Mouse (Mus musculus): ENCODE measurements around the gene Psmf1.

- TF ChIP-seq CTCF (IDR thresholded peaks at IDR 0.05; ENCODE audit: low read depth) (0 out of 2 replicates have a peak, but pooled peaks have one; percentile 12), EP300 (IDR thresholded peaks at IDR 0.05; ENCODE audit: low read depth) (no peak)
These were observed 41.7 kb downstream of the Psmf1 start for GRCm38 (mm10) chr2:151702146-151702850.
